Mouse (Mus musculus) activated CD4-positive, CD25-positive, alpha-beta regulatory T cell, adult 9 weeks (primary cell): ENCODE results near the gene Lama5. TPM values are rescaled to one million over a fixed set of nuclear protein-coding genes. Genes with fewer than 3 reads are reported as not detected.

ENCODE experiments used
- polyA plus RNA-seq: library from polyadenylated mRNA; unstranded; fragments of 100-300 nt; shearing (Covaris generic); gene quantifications from one replicate; pipeline ENCODE4 v1.2.1, GENCODE M21; 2017

The Lama5 gene
- 0.73 TPM for polyA plus RNA-seq

DNA sequence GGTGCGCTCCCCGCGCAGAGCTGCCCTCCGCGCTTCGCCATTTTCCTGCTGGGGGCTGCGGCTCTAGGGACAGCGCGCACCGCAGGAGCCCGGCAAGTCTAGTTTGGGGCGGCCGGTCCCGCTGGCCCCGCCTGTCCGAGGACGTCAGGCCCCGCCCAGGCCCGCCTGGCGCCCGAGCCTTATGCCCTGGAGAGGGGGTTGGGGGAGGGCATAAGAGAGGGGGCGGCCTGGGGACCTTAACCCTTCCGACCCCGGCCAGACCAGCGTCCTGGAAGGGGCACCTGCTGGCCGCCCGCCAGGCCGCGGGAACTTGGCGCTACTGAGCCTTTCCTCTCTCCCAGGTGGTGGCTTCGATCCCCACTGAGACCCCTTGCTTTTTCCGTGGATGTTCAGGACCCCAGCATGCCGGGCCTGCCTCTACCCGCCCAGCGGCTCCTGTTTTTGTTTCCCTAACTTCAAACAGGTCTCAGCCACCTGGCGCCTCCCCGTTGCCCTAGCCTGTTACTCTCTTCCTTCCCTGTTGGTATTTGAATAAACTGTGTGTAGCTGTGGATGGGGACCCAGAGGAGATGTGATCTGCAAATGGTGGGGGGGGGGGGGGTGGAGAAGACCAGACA, at the start of gene Lama5:
Gene Lama5, minus strand, starts transcription at position 98 of the 617 bp plus-strand sequence.

DNA sequence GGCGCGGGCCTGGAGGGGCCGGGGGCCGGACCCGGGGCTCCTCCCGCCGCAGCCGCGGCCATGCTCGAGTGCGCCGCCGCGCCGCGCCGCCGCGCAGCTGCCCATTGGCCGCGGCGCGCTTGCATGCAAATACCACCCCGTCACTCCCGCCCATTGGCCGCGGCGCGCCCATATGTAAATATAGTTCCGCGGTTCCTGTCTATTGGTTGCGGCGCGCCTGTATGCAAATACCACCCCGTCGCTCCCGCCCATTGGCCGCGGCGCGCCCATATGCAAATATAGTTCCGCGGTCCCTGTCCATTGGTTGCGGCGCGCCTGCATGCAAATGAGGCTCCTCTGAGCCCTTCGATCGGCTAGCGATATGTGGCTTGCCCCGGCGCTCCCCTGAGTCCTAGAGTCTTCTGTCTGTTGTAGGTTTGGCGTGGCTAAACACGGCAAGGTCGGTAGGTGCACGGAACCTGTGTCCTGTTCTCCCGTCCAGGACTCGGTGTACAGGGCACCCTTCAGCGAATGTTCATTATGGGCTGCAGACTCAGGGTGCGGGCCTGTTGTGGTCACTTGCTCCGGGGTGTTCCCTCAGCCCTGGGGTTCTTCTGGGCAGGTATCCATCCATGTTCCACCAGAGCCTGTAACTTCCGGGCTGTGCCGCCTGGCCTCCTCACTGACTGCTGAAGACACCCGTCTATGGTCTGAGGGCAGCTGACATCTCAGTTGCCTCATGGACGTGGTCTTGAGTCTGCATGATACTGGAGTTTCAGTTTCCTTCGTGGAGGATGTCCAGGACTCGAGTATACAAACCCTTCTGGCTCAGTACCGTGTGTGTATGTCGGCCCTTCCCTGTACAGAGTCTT, 48.0 kb upstream of the Lama5 start, which contains the start of gene Cables2:
Gene Cables2, minus strand, starts transcription at position 103 of the 851 bp plus-strand sequence.

DNA sequence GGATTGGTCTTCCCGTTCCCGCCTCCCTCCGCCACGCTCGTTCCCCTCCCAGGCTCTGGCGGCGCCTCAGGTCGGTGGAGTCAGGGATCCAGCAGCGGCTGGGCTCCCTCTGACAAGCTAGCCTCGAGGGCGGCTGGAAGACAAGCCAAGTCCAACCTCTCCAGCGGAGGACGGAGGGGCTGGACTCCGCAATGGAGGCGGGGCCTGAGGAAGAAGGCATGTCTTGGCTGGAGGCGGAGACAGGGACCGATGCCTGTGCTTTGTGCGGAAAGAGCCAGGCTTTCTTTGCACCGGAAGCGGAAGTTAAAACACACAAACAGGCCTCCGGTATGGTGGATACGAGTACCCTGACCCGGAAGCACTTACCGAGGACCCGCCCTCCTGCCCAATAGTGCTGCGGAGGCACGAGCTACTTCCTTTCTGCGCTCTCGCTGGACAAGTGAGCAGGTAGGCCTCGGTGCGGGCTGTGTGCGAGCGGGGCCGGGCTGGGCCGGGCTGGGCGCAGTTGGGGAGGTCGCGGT, 31.4 kb upstream of the Lama5 start, which contains the start of gene Rps21:
Gene Rps21, plus strand, starts transcription at position 377 of the 521 bp plus-strand sequence.

DNA sequence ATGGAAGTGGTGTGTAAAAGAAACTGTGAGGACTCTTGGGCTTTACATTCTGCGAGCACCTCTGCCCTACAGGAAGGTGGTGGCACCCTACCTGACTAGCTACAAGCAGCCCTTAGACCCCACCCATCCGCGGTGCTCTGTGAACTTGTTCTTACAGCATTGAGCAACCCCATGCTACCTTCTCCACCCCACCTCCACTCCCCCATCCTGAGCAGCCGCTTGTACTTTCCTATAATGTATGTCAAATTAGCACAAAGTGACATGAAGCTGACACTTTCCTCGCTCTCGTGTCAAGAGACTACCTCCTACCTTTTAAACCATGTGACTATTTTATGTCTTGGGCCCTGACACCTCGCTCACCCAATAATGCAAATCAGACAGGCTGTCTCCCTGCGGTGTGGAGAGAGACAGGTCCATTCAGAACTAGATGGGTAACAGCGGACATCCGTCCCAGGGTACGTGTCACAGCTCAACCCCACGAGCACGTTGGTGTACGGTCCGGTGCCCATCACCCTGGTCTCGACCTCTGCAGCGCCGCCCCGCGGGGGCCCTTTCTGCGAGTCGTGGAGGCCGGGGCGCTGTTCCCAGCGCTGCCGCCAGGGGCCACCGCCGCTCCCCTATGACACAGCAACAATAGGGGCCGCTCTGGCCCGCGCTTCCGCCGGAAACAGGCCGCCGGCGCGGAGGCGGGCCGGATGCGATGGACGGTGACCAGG, 54.7 kb downstream of the Lama5 start, which contains the start of gene Adrm1:
Gene Adrm1, plus strand, starts transcription at position 680 of the 716 bp plus-strand sequence.

Other genes starting within 250 kb of the Lama5 start
- gene Taf4, start 249.2 kb downstream of the Lama5 start, polyA plus RNA-seq: 3.7 TPM
- gene Lsm14b, start 200.9 kb downstream of the Lama5 start, polyA plus RNA-seq: 1.8 TPM
- 496 TPM for gene Psma7, start 183.4 kb downstream of the Lama5 start, polyA plus RNA-seq
- gene Ss18l1, start 183.3 kb downstream of the Lama5 start, polyA plus RNA-seq: 2.2 TPM
- 57.7 TPM for gene Mtg2, start 155.3 kb downstream of the Lama5 start, polyA plus RNA-seq
- gene Hrh3, start 121.4 kb downstream of the Lama5 start, polyA plus RNA-seq: not detected
- gene Osbpl2, start 106.6 kb downstream of the Lama5 start, polyA plus RNA-seq: 48.7 TPM
- gene Adrm1, start 54.4 kb downstream of the Lama5 start, polyA plus RNA-seq: 157 TPM
- gene Rps21, start 31.5 kb upstream of the Lama5 start, polyA plus RNA-seq: 785 TPM
- gene Cables2, start 47.6 kb upstream of the Lama5 start, polyA plus RNA-seq: 1.9 TPM
- 0.20 TPM for gene Rbbp8nl, start 64.0 kb upstream of the Lama5 start, polyA plus RNA-seq
- not detected for gene Gata5, start 108.8 kb upstream of the Lama5 start, polyA plus RNA-seq
- 1.3 TPM for gene Slco4a1, start 230.4 kb upstream of the Lama5 start, polyA plus RNA-seq